Mouse (Mus musculus) right cerebral cortex, adult 2 months (tissue): Measurements from ENCODE around the gene Ptch1.

Experiments
- DNase-seq, 2 experiments: peaks; one replicate each; pipeline ENCODE4 v3.0.0; 2021 to 2022; ENCODE audit warnings: low spot score in 2 of 2

Gene Ptch1

GRCm38 (mm10) chr13:63499489-63499888 lies 73.9 kb downstream of the Ptch1 start:
- no peak for DNase-seq

GRCm38 (mm10) chr13:63496646-63497582 lies 76.5 kb downstream of the Ptch1 start, which contains the start of gene Fancc:
Fancc (minus strand) TSS chr13:63497278.
- no peak for DNase-seq

- DNase-seq: no peak
Measured at GRCm38 (mm10) chr13:63487707-63488042, 85.7 kb downstream of the Ptch1 start.

GRCm38 (mm10) chr13:63486791-63487706 lies 86.3 kb downstream of the Ptch1 start:
- no peak for DNase-seq

GRCm38 (mm10) chr13:63475356-63475755 lies 98.0 kb downstream of the Ptch1 start:
- no peak for DNase-seq
